Mouse (Mus musculus): ENCODE measurements at regions not wholly inside any gene's neighbourhood (a gene's known extent, or its start where the extent isn't known, plus 50 kb on each side); places are given as distances from the start of the nearest gene placed in this dataset.

DNA sequence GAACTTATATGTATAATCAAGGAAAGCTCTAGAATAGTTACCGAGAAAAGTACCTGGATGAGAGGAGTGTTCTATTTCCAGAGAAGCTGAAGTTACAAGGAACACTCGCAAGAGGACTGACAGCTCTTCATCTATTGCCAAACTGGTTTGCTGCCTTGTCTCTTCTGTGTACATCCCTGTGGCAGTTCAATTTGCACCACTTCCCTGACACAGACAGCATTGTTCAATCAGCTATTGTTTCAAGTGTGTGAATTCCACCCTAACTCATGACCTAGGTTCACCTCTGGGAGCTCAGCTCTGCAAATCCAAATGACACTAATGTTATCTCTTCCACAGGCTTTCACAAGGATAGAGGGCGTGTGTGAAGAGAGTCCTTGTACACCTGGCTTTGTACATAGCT is 112.2 kb upstream of the Arntl start:
- H3K4me2 ChIP-seq (ENCODE audit: low read length): no peak overlapping the region
- H3K9me3 ChIP-seq (ENCODE audit: control insufficient read depth, low read length): no peaks in the 10 kb centered on the region
- DNase-seq (ENCODE audit: low spot score) (no peak), ATAC-seq (replicated peaks; ENCODE audit: low FRiP score, low TSS enrichment, low read depth) (no peak)
- no peaks in the 10 kb centered on the region for H3K4me1 ChIP-seq (replicated peaks; ENCODE audit: control insufficient read depth, insufficient read depth, low read length)
- WGBS: 69% methylated on average over 3 of the region's 3 CpGs
- no peak overlapping the region for H3K9ac ChIP-seq (ENCODE audit: low read length)
- H3K27ac ChIP-seq (ENCODE audit: low read depth): no peak overlapping the region
- H3K36me3 ChIP-seq (ENCODE audit: control insufficient read depth, insufficient read depth, low read length): no peaks in the 10 kb centered on the region
- H3K27me3 ChIP-seq (replicated peaks; ENCODE audit: control insufficient read depth, insufficient read depth, low read length): no peaks in the 10 kb centered on the region
- H3K4me3 ChIP-seq (ENCODE audit: low read depth, low read length): no peak overlapping the region

DNA sequence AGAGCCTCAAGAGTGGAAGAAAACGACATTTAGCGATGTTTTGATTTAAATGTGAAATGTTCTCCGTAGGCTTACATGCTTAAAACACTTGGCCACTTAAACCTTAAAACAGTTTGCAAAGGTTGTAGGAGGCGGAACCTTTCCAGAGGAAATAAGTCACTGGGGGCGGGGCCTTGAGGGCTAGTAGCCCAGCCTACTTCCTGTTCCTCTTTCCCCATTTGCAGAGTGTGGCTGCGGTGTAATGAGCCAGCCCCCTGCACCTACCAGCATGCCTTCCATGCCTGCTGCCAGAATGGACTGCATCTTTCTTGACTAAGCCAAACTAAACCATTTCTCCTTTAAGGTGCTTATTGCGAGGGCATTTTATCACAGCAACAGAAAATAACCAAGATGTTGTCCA is 103.0 kb upstream of the Arntl start:
- H3K36me3 ChIP-seq (ENCODE audit: control insufficient read depth, insufficient read depth, low read length): no peaks in the 10 kb centered on the region
- no peak overlapping the region for H3K4me3 ChIP-seq (ENCODE audit: low read depth, low read length)
- no peaks in the 10 kb centered on the region for H3K27me3 ChIP-seq (replicated peaks; ENCODE audit: control insufficient read depth, insufficient read depth, low read length)
- DNase-seq (ENCODE audit: low spot score): no peak
- no peak overlapping the region for H3K4me2 ChIP-seq (ENCODE audit: low read length)
- WGBS: 88% methylated on average over 7 of the region's 7 CpGs
- ATAC-seq (replicated peaks; ENCODE audit: low FRiP score, low TSS enrichment, low read depth): no peak
- H3K27ac ChIP-seq (ENCODE audit: low read depth): no peak overlapping the region
- H3K9me3 ChIP-seq (ENCODE audit: control insufficient read depth, low read length): no peaks in the 10 kb centered on the region
- 0 out of 2 replicates have a peak, but pooled peaks cover 3% of the 10 kb centered on the region for H3K4me1 ChIP-seq (replicated peaks; ENCODE audit: control insufficient read depth, insufficient read depth, low read length)
- H3K9ac ChIP-seq (ENCODE audit: low read length): no peak overlapping the region

DNA sequence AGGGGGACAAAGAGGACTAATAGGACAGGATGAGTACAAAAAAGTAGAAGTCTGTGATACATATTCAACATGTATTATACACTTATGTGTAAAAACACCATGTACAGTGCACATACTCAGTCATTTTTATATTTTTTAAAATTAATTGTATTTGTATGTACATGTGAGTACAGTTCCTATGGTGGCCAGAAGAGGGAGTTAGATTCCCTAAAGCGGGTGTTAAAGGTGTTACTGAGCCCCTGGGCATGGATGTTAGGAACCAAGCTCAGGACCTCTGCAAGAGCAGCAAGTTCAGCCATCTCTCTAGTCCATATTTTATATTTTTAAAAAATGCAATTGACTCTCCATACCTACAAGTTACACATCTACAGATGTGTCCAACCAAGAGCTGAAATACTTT is 101.9 kb upstream of the Arntl start:
- Histone ChIP-seq H3K9ac (ENCODE audit: low read length) (no peak overlapping the region), H3K27ac (ENCODE audit: low read depth) (no peak overlapping the region), H3K4me2 (ENCODE audit: low read length) (no peak overlapping the region), H3K4me1 (replicated peaks; ENCODE audit: control insufficient read depth, insufficient read depth, low read length) (0 out of 2 replicates have a peak, but pooled peaks cover 3% of the 10 kb centered on the region), H3K9me3 (ENCODE audit: control insufficient read depth, low read length) (no peaks in the 10 kb centered on the region), H3K36me3 (ENCODE audit: control insufficient read depth, insufficient read depth, low read length) (no peaks in the 10 kb centered on the region), H3K4me3 (ENCODE audit: low read depth, low read length) (no peak overlapping the region), H3K27me3 (replicated peaks; ENCODE audit: control insufficient read depth, insufficient read depth, low read length) (no peaks in the 10 kb centered on the region)
- 42% methylated on average over 1 of the region's 1 CpGs for WGBS
- ATAC-seq (replicated peaks; ENCODE audit: low FRiP score, low TSS enrichment, low read depth): no peak
- DNase-seq (ENCODE audit: low spot score): no peak

DNA sequence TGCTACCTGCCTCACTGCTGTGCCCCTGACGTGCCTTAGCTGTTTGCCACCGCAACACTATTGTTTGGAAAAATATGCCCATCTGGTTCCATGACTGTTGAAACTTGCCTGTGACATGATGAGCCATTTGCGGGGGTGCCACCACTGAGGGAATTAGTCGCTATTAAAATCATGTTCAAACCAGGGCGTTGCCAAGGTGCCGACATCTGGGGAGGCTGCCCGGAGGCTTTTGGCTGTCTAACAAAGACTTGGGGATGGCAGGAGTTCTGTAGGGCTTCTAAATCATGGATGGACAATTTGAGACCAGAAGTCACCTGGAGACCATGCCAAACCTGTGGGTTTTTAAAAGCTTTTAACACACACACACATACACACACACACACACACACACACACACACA is 100.5 kb upstream of the Arntl start:
- Histone ChIP-seq H3K4me3 (ENCODE audit: low read depth, low read length) (no peak overlapping the region), H3K4me1 (replicated peaks; ENCODE audit: control insufficient read depth, insufficient read depth, low read length) (no peaks in the 10 kb centered on the region), H3K27ac (ENCODE audit: low read depth) (no peak overlapping the region), H3K4me2 (ENCODE audit: low read length) (no peak overlapping the region), H3K9me3 (ENCODE audit: control insufficient read depth, low read length) (no peaks in the 10 kb centered on the region), H3K27me3 (replicated peaks; ENCODE audit: control insufficient read depth, insufficient read depth, low read length) (no peaks in the 10 kb centered on the region), H3K36me3 (ENCODE audit: control insufficient read depth, insufficient read depth, low read length) (no peaks in the 10 kb centered on the region), H3K9ac (ENCODE audit: low read length) (no peak overlapping the region)
- DNase-seq (ENCODE audit: low spot score): no peak
- ATAC-seq (replicated peaks; ENCODE audit: low FRiP score, low TSS enrichment, low read depth): no peak
- WGBS: 93% methylated on average over 7 of the region's 7 CpGs

DNA sequence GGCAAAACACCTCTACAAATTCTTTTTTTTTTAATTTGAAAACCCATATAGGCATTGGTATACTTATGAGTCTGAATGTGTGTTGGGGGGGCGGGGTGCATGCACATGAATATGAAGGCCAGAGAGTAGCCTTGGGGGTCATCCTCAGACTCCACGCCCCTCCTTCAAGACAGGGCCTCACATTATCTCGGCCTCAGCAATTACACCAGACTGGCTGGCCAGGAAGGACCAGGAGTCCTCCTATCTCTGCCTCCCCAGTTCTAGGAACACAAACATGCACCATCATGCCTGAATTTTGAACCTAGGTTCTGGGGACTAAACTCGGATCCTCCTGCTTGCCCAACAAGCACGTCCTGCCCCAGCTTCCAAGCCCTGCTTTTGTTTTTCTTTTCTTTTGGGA is 99.3 kb upstream of the Arntl start:
- no peak for DNase-seq (ENCODE audit: low spot score)
- H3K36me3 ChIP-seq (ENCODE audit: control insufficient read depth, insufficient read depth, low read length): no peaks in the 10 kb centered on the region
- no peak overlapping the region for H3K27ac ChIP-seq (ENCODE audit: low read depth)
- no peaks in the 10 kb centered on the region for H3K27me3 ChIP-seq (replicated peaks; ENCODE audit: control insufficient read depth, insufficient read depth, low read length)
- no peaks in the 10 kb centered on the region for H3K9me3 ChIP-seq (ENCODE audit: control insufficient read depth, low read length)
- no peaks in the 10 kb centered on the region for H3K4me1 ChIP-seq (replicated peaks; ENCODE audit: control insufficient read depth, insufficient read depth, low read length)
- WGBS: 82% methylated on average over 5 of the region's 5 CpGs
- no peak overlapping the region for H3K4me2 ChIP-seq (ENCODE audit: low read length)
- no peak overlapping the region for H3K9ac ChIP-seq (ENCODE audit: low read length)
- ATAC-seq (replicated peaks; ENCODE audit: low FRiP score, low TSS enrichment, low read depth): no peak
- no peak overlapping the region for H3K4me3 ChIP-seq (ENCODE audit: low read depth, low read length)

DNA sequence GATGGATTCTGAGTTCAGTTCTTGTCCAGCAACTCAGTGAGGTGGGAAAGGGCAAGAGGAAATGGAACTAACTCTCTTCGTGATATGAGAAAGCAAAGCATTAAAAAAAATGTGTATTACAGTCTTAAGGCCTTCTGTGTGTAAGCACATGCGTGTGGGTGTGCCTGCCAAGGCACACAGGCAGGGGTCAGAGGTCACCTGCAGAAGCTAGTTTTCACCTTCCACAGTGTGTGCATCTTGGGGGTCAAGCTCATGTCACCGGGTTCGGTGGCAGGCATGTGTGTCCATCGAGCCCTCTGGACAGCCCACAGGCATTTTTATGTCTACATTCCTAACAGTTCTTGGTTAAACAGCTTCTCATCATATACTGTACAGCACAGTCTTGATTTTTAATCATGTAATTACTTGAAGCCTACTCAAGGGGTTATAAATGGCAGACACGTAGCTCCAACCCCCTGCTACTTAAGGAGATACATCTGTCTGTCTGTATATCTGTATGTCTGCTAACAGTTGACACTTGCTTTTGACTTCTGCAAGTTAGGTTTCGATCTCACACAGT is 98.7 kb upstream of the Arntl start:
- no peak for ATAC-seq (replicated peaks; ENCODE audit: low FRiP score, low TSS enrichment, low read depth)
- H3K9me3 ChIP-seq (ENCODE audit: control insufficient read depth, low read length): no peaks in the 10 kb centered on the region
- H3K4me1 ChIP-seq (replicated peaks; ENCODE audit: control insufficient read depth, insufficient read depth, low read length): no peaks in the 10 kb centered on the region
- H3K27me3 ChIP-seq (replicated peaks; ENCODE audit: control insufficient read depth, insufficient read depth, low read length): no peaks in the 10 kb centered on the region
- no peak overlapping the region for H3K9ac ChIP-seq (ENCODE audit: low read length)
- H3K4me3 ChIP-seq (ENCODE audit: low read depth, low read length): no peak overlapping the region
- H3K4me2 ChIP-seq (ENCODE audit: low read length): no peak overlapping the region
- H3K36me3 ChIP-seq (ENCODE audit: control insufficient read depth, insufficient read depth, low read length): no peaks in the 10 kb centered on the region
- no peak overlapping the region for H3K27ac ChIP-seq (ENCODE audit: low read depth)
- DNase-seq (ENCODE audit: low spot score): no peak
- WGBS: 63% methylated on average over 7 of the region's 7 CpGs

DNA sequence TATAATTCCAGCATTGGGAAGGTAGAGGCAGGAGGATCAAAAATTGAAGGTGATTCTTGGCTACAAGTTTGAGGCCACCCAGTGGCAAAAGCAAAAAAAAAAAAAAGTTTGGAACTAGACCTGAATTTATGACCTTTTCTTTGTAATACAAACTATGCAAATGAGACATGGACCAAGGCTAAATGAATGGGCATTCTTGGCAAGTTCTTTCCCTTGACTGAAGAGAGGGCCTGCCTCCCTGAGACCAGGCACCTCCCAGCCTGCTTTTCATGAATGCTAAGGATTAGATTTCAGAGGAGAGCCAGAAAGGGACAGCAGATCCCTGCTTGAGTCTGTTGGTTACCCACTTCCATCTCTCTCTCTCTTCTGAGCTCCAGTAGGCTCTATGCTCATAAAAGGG is 97.8 kb upstream of the Arntl start:
- no peak for DNase-seq (ENCODE audit: low spot score)
- no peak for ATAC-seq (replicated peaks; ENCODE audit: low FRiP score, low TSS enrichment, low read depth)
- Histone ChIP-seq H3K27me3 (replicated peaks; ENCODE audit: control insufficient read depth, insufficient read depth, low read length) (no peaks in the 10 kb centered on the region), H3K9ac (ENCODE audit: low read length) (no peak overlapping the region), H3K27ac (ENCODE audit: low read depth) (no peak overlapping the region), H3K9me3 (ENCODE audit: control insufficient read depth, low read length) (no peaks in the 10 kb centered on the region), H3K4me1 (replicated peaks; ENCODE audit: control insufficient read depth, insufficient read depth, low read length) (no peaks in the 10 kb centered on the region), H3K4me3 (ENCODE audit: low read depth, low read length) (no peak overlapping the region), H3K36me3 (ENCODE audit: control insufficient read depth, insufficient read depth, low read length) (no peaks in the 10 kb centered on the region), H3K4me2 (ENCODE audit: low read length) (no peak overlapping the region)

DNA sequence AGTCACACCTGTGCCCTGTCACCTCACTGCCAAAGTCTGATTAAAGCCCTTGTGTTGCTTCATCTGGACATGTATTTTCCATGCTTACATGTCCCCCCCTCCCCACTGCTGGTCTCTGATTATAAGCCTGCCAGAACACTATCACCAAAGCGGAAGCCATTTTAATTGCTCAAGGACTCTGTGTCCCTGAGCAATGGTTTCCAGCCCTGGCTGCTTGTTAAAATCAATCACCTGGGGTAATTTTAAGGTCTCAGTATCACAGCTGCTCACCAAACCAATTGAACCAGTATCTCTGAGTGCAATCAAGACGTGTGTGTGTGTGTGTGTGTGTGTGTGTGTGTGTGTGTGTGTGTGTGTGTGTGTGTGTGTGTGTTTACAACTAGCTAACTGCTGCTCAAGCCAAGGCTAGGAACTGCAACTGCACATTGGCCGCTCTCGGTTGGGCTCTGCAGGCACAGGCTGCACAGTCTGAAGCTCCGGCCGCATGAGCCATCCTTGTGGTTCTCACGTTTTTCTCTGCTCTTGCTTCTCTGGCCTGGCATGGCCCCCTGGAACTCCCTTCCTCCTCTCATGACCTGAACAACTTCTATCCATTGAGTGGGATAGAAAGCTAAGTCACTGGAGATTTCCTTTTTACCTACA is 96.3 kb upstream of the Arntl start:
- Histone ChIP-seq H3K4me1 (replicated peaks; ENCODE audit: control insufficient read depth, insufficient read depth, low read length) (no peaks in the 10 kb centered on the region), H3K27me3 (replicated peaks; ENCODE audit: control insufficient read depth, insufficient read depth, low read length) (no peaks in the 10 kb centered on the region), H3K27ac (ENCODE audit: low read depth) (no peak overlapping the region), H3K4me3 (ENCODE audit: low read depth, low read length) (no peak overlapping the region), H3K9ac (ENCODE audit: low read length) (no peak overlapping the region), H3K9me3 (ENCODE audit: control insufficient read depth, low read length) (no peaks in the 10 kb centered on the region), H3K4me2 (ENCODE audit: low read length) (no peak overlapping the region), H3K36me3 (ENCODE audit: control insufficient read depth, insufficient read depth, low read length) (no peaks in the 10 kb centered on the region)
- DNase-seq (ENCODE audit: low spot score): no peak
- WGBS: 73% methylated on average over 7 of the region's 7 CpGs
- ATAC-seq (replicated peaks; ENCODE audit: low FRiP score, low TSS enrichment, low read depth): no peak

DNA sequence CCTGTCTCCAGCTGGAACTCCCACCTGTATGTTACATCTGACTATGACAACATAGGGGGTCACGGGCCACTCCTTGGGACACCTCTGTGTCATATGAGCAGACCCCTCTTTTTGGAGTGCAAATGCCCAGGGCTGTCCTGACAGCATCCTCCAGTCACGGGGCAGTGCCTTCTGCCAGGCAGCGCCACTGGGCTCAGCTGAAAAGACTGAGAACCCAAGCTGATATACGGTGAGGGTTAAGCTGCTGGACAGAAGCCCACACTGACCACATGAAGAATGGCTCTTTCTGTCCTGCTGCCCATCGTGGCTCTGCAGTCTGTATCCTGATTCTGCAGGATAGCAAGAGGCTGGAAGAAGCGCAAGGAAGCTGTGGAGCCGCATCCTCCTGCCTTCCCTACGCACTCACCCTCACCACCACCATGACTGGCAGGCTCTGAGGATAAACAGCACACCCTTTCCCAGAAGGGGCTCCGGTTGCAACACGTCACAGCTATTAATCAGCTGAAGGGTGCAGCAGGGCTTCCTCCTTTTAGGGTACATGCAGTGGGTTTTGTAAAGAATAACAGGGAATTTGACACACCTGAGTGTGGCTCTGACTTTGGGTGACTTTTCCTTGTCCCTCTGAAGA is 93.9 kb upstream of the Arntl start:
- DNase-seq (ENCODE audit: low spot score) (no peak), ATAC-seq (replicated peaks; ENCODE audit: low FRiP score, low TSS enrichment, low read depth) (no peak)
- Histone ChIP-seq H3K27me3 (replicated peaks; ENCODE audit: control insufficient read depth, insufficient read depth, low read length) (no peaks in the 10 kb centered on the region), H3K27ac (ENCODE audit: low read depth) (no peak overlapping the region), H3K4me3 (ENCODE audit: low read depth, low read length) (no peak overlapping the region), H3K9ac (ENCODE audit: low read length) (no peak overlapping the region), H3K9me3 (ENCODE audit: control insufficient read depth, low read length) (no peaks in the 10 kb centered on the region), H3K4me1 (replicated peaks; ENCODE audit: control insufficient read depth, insufficient read depth, low read length) (no peaks in the 10 kb centered on the region), H3K4me2 (ENCODE audit: low read length) (no peak overlapping the region), H3K36me3 (ENCODE audit: control insufficient read depth, insufficient read depth, low read length) (no peaks in the 10 kb centered on the region)
- WGBS: 41% methylated on average over 10 of the region's 10 CpGs
